Mouse (Mus musculus) layer of hippocampus, postnatal 10 days (tissue): ENCODE measurements around the gene Uba52. TPM values are rescaled to one million over a fixed set of nuclear protein-coding genes. Genes with fewer than 3 reads are reported as not detected.

Source experiments
- DNase-seq, 2 experiments: peaks; one replicate each; pipeline ENCODE4 v3.0.0; 2021; ENCODE audit warnings: low spot score in 2 of 2
- total RNA-seq, 2 experiments: library from RNA; stranded (reverse); gene quantifications; 2 replicates each; pipeline ENCODE4 v1.2.3; 2021

Gene Uba52
- total RNA-seq, 2 experiments from 2014 or later, result 916 to 1,148 TPM

DNA sequence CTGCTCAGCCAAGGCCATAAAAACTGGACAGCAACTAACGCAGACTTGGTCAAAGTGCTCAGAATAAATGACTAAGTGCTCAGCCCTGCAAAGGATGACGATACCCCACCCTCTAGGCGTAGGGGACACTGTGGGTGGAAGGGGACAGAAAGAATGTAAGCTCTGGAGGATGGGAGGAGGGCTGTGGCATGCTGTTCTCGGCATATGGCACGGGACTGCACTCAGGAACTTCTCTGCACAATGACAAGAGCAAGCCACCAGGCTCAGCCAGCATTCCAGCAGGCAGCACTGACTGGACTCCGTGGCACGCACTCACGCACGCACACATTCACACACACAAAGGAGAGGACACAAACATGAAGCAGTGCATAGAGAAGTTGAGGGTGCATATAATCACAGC lies 50.0 kb downstream of the Uba52 start:
- DNase-seq, result no peak

DNA sequence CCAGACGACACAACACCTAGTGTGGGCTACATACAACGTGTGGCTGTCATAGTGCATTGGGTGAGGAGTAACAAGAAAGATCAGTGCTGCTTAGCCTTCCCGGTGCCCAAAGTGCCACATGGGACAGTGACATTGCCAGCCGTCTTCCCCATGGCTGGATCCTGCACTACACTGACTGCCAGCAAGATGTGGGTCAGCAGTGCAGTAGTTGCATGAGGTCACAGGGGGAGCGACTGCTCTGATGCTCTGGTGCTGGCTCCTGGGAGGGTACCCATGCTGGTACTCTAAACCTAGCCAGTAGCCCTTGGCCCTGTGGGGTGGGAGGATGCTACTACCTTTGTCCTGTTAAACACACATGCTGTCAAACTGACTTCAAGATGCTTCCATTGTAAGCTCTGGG lies 50.4 kb downstream of the Uba52 start:
- no peak for DNase-seq

DNA sequence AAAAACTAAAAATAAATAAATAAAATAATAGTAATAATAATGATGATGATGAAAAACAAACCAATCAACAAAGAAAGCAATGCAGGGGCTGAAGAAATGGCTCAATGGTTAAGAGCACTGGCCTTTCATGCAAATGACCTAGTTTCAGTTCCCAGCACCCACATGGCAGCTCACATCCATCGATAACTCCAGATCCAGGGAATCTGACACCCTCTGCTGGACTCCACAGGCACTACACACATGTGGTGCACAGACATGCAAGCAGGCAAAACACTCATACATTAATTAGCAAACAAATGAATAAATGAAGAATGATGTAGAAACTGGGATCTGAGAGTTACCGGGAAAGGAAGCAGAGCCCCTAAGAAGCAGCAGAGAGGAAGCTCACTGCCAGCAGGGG lies 51.0 kb downstream of the Uba52 start:
- no peak for DNase-seq

DNA sequence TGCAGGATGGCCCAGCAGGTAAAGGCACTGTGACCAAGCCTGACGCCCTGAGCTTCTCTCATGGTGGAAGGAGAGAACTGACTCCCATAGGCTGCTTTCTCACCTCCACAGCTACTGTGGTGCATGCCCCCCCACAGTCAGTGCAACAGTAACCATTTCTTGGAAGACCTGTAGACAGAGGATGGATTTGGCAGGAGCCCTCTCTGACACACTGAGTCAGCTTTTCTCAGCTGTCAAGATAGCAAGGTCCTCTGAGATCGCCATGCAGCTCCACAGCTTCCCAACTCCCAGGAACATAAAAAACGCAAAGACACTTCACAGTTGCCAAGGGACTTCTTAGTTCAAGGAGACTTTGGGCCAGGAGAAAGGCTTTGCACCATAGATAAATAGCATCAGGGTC lies 52.1 kb downstream of the Uba52 start:
- DNase-seq, result no peak

Other genes starting within 250 kb of the Uba52 start
- 10 to 100 TPM; 45.7 to 47.0 TPM for gene Homer3, start 228.0 kb downstream of the Uba52 start, total RNA-seq
- 10 to 100 TPM; 49.0 to 53.0 TPM for gene Ddx49, start 208.3 kb downstream of the Uba52 start, total RNA-seq
- gene Cope, start 208.3 kb downstream of the Uba52 start, total RNA-seq, result 100 to 1,000 TPM; 122 to 145 TPM
- 10 to 100 TPM; 94.6 to 99.0 TPM for gene Cers1, start 195.0 kb downstream of the Uba52 start, total RNA-seq
- 10 to 100 TPM; 13.2 to 23.5 TPM for gene Gdf1, start 181.0 kb downstream of the Uba52 start, total RNA-seq
- gene Upf1, start 157.5 kb downstream of the Uba52 start, total RNA-seq, result 10 to 100 TPM; 50.8 to 51.0 TPM
- under 1 TPM in 1 of 2 experiments, not detected in 1; 0.31 TPM for gene Comp, start 137.2 kb downstream of the Uba52 start, total RNA-seq
- gene Crtc1, start 71.2 kb downstream of the Uba52 start, total RNA-seq, result 100 to 1,000 TPM; 103 to 114 TPM
- 10 to 100 TPM; 35.6 to 38.4 TPM for gene Klhl26, start 33.8 kb downstream of the Uba52 start, total RNA-seq
- gene Tmem59l, start 23.4 kb downstream of the Uba52 start, total RNA-seq, result 100 to 1,000 TPM; 174 to 175 TPM
- 10 to 100 TPM; 21.3 to 22.0 TPM for gene Crlf1, start 17.6 kb downstream of the Uba52 start, total RNA-seq
- gene Rex1bd, start 4.0 kb downstream of the Uba52 start, total RNA-seq, result 100 to 1,000 TPM in 1 of 2 experiments, 10 to 100 TPM in 1; 97.8 to 106 TPM
- gene Fkbp8, start 16.9 kb upstream of the Uba52 start, total RNA-seq, result 100 to 1,000 TPM; 337 to 361 TPM
- 10 to 100 TPM; 33.1 to 35.3 TPM for gene Kxd1, start 17.2 kb upstream of the Uba52 start, total RNA-seq
- gene Ell, start 28.7 kb upstream of the Uba52 start, total RNA-seq, result 10 to 100 TPM; 15.8 to 16.4 TPM
- gene Isyna1, start 83.6 kb upstream of the Uba52 start, total RNA-seq, result 10 to 100 TPM; 56.5 to 57.8 TPM
- gene Ssbp4, start 98.1 kb upstream of the Uba52 start, total RNA-seq, result 100 to 1,000 TPM; 225 to 240 TPM
- gene Lrrc25, start 105.4 kb upstream of the Uba52 start, total RNA-seq, result 1 to 10 TPM in 1 of 2 experiments, under 1 TPM in 1; 0.96 to 2.3 TPM
- gene Gdf15, start 121.7 kb upstream of the Uba52 start, total RNA-seq, result not detected
- 10 to 100 TPM; 25.8 to 31.9 TPM for gene Pgpep1, start 149.6 kb upstream of the Uba52 start, total RNA-seq
- gene Lsm4, start 162.4 kb upstream of the Uba52 start, total RNA-seq, result 10 to 100 TPM; 72.3 to 76.5 TPM
- 100 to 1,000 TPM; 166 to 187 TPM for gene Jund, start 188.1 kb upstream of the Uba52 start, total RNA-seq
- under 1 TPM in 1 of 2 experiments, not detected in 1; 0.07 TPM for gene Iqcn, start 192.7 kb upstream of the Uba52 start, total RNA-seq
- not detected for gene Gm3336, start 207.7 kb upstream of the Uba52 start, total RNA-seq
- under 1 TPM; 0.51 to 0.64 TPM for gene Pde4c, start 212.9 kb upstream of the Uba52 start, total RNA-seq
- gene Rab3a, start 243.9 kb upstream of the Uba52 start, total RNA-seq, result 100 to 1,000 TPM; 584 to 714 TPM